Mouse (Mus musculus): Measurements from ENCODE around the gene Tmcc1. TPM values are rescaled to one million over a fixed set of nuclear protein-coding genes. Genes with fewer than 3 reads are reported as not detected.

The Tmcc1 gene
- polyA plus RNA-seq, 1 experiment = 17.6 TPM

DNA sequence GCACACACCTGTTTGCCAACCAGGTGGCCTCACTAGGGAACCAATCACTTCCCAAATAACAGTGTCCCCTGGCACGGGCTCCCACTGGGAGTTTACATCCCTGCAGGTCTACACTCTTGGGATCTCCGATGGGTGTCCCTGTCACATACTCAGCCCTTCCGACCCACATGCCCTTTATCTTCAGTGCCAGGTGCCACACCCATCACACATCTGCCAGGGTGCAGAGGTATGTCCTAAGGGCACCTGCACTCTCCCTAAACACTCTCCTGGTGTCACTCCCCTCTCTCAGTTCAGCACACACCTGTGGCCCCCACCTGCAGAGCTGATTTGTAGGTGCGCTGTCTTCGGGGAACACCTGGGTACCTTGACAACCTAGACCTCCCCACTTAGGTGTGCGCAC is 200.3 kb downstream of the Tmcc1 start:
- Histone ChIP-seq H3K4me2 (ENCODE audit: low read depth) (peak overlapping the region; percentile 87), H3K79me2 (ENCODE audit: control insufficient read depth, insufficient read depth) (peaks cover 44% of the 10 kb centered on the region), H3K27me3 (ENCODE audit: control insufficient read depth, insufficient read depth, insufficient read length) (no peaks in the 10 kb centered on the region), H3ac (ENCODE audit: control insufficient read depth, insufficient read length) (peak overlapping the region; percentile 74), H3K36me3 (ENCODE audit: control insufficient read depth, insufficient read depth) (no peaks in the 10 kb centered on the region), H3K4me3 (peak overlapping the region; percentile 50)
- TF ChIP-seq E2F4 (IDR thresholded peaks at IDR 0.05; ENCODE audit: insufficient read depth) = no peak
- TF ChIP-seq REST (IDR thresholded peaks at IDR 0.05; ENCODE audit: insufficient read depth, insufficient read length) = no peak
- TF ChIP-seq POLR2A (IDR thresholded peaks at IDR 0.05; ENCODE audit: insufficient read length, low read depth) = no peak
- TF ChIP-seq TCF3 (IDR thresholded peaks at IDR 0.05; ENCODE audit: insufficient read length, low read depth) = no peak
- TF ChIP-seq USF1 (IDR thresholded peaks at IDR 0.05; ENCODE audit: low read depth) = no peak
- TF ChIP-seq MYOD1 (IDR thresholded peaks at IDR 0.05; ENCODE audit: control insufficient read depth in 1 of 3, insufficient read length in 2 of 3, low read depth in 2 of 3) = no peak
- TF ChIP-seq MYOG (IDR thresholded peaks at IDR 0.05; ENCODE audit: control insufficient read depth in 1 of 3, insufficient read depth in 1 of 3, insufficient read length in 2 of 3, low read depth in 2 of 3) = no peak
- no peak for TF ChIP-seq CEBPB (IDR thresholded peaks at IDR 0.05; ENCODE audit: insufficient read depth, poor library complexity, severe bottlenecking)
- TF ChIP-seq MAX (IDR thresholded peaks at IDR 0.05; ENCODE audit: low read depth) = no peak
- no peak for TF ChIP-seq SRF (IDR thresholded peaks at IDR 0.05; ENCODE audit: control insufficient read depth, insufficient read length, low read depth)
- TF ChIP-seq POLR2AphosphoS2 (IDR thresholded peaks at IDR 0.05; ENCODE audit: insufficient read length, low read depth) = no peak
- no peak for TF ChIP-seq TCF12 (IDR thresholded peaks at IDR 0.05; ENCODE audit: insufficient read depth, poor library complexity, severe bottlenecking)

DNA sequence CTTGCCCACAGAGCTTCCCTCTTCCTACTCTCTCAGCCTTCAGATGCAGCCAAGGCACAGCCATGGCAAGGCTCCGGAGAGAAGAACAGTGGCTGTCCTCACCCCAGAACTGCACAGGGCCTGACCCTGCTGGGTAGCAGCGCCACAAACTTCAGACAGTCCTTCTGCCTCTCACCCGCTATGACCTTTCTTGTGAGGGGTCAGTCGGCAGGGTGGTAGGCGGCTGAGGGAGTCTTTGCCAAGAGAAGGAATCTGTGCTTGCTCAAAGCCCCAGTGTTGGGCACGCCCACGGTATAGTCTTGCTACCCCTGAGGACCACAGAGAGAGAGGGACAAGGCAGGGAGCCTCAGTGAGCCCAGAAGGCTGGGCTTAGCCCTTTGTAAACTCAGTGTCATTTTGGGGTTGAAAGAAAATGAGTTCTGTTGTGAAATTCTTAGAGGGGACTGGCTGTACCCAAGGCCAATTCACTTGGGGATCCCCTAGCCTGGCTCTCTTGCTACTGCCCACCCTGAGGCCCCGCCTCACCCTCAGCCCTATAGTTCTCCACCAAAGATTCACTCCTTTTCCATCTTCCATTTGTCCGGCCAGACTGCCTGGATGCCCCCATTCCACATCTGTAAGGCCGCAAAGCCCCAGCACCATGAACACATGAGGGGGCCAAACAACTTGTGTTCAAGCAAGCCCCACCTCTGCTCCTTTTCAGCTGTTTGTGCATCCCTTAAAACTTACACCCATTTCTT is 201.2 kb downstream of the Tmcc1 start:
- peak overlapping the region; percentile 15 for H3ac ChIP-seq (ENCODE audit: control insufficient read depth, insufficient read length)
- TF ChIP-seq POLR2A (IDR thresholded peaks at IDR 0.05; ENCODE audit: insufficient read length, low read depth) (no peak), POLR2AphosphoS2 (IDR thresholded peaks at IDR 0.05; ENCODE audit: insufficient read length, low read depth) (no peak), USF1 (IDR thresholded peaks at IDR 0.05; ENCODE audit: low read depth) (no peak), TCF12 (IDR thresholded peaks at IDR 0.05; ENCODE audit: insufficient read depth, poor library complexity, severe bottlenecking) (no peak), MYOG (IDR thresholded peaks at IDR 0.05; ENCODE audit: control insufficient read depth in 1 of 3, insufficient read depth in 1 of 3, insufficient read length in 2 of 3, low read depth in 2 of 3) (no peak), CEBPB (IDR thresholded peaks at IDR 0.05; ENCODE audit: insufficient read depth, poor library complexity, severe bottlenecking) (no peak)
- no peaks in the 10 kb centered on the region for H3K36me3 ChIP-seq (ENCODE audit: control insufficient read depth, insufficient read depth)
- H3K4me3 ChIP-seq = peak overlapping the region; percentile 50
- H3K4me2 ChIP-seq (ENCODE audit: low read depth) = peak overlapping the region; percentile 87
- H3K79me2 ChIP-seq (ENCODE audit: control insufficient read depth, insufficient read depth) = peaks cover 49% of the 10 kb centered on the region
- no peaks in the 10 kb centered on the region for H3K27me3 ChIP-seq (ENCODE audit: control insufficient read depth, insufficient read depth, insufficient read length)

DNA sequence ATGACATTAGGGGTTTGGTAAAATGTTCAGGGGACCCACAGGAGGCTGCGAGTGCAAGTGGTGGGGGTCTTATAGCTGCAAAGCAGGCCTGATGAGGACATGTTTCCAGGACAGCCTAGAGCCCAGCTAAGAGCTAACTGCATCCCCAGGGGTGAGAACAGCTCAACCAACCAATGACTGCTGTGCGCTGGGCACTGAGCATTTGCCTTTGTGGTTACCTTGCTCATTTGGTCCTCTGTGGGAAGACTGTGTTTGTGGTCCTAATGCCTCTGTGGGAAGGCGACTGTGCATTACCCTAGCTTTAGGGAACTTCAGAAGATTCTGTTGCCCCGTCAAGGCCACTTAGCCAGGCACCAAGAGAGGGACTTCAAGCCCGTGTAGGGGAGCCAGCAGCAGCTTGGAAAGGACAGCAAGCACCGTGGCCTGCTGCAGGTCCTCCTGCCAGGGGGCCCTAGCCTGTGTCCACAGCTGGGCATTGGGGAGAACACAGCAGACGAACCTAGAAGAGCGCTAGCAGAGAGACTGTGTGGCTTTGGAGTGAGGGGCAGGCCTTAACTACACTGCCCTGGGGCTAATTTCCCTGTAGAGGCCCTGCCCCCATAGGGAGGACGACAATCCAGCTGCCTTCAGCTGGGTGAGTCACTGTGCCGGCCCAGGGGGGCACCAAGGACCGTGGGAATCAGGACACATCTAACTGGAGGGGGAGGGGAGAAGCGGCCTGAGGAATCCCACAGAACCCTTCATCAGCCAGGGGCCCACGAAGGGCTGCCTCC is 202.0 kb downstream of the Tmcc1 start:
- TF ChIP-seq REST (IDR thresholded peaks at IDR 0.05; ENCODE audit: insufficient read depth, insufficient read length) = no peak
- peak in 1 of 3 experiments; percentile 10 for TF ChIP-seq MYOG (IDR thresholded peaks at IDR 0.05; ENCODE audit: control insufficient read depth in 1 of 3, insufficient read depth in 1 of 3, insufficient read length in 2 of 3, low read depth in 2 of 3)
- no peak for TF ChIP-seq MAX (IDR thresholded peaks at IDR 0.05; ENCODE audit: low read depth)
- peak in 1 of 3 experiments; percentile 41 for TF ChIP-seq MYOD1 (IDR thresholded peaks at IDR 0.05; ENCODE audit: control insufficient read depth in 1 of 3, insufficient read length in 2 of 3, low read depth in 2 of 3)
- no peak for TF ChIP-seq CEBPB (IDR thresholded peaks at IDR 0.05; ENCODE audit: insufficient read depth, poor library complexity, severe bottlenecking)
- Histone ChIP-seq H3ac (ENCODE audit: control insufficient read depth, insufficient read length) (peak overlapping the region; percentile 15), H3K27me3 (ENCODE audit: control insufficient read depth, insufficient read depth, insufficient read length) (no peaks in the 10 kb centered on the region), H3K36me3 (ENCODE audit: control insufficient read depth, insufficient read depth) (no peaks in the 10 kb centered on the region), H3K4me3 (peak overlapping the region; percentile 50), H3K4me2 (ENCODE audit: low read depth) (peak overlapping the region; percentile 87), H3K79me2 (ENCODE audit: control insufficient read depth, insufficient read depth) (peaks cover 49% of the 10 kb centered on the region)

DNA sequence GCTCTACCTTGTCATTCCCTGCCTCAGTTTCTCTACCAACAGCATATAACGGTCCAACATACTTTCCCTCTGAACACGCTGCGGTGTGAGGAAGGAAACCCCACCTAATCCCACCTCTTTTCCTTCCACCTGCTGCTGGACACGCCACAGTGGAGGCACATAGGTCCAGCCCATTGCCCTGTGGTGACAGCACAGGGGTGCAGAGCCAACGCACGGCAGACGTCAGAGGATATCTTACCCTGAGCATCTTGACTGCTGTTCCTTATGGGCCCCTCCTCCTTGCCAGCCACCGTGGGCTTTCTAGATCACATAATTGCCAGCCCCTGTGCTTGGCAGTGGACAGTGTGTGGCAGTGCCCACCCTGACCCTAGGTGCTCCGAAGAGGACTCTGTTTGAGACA is 202.8 kb downstream of the Tmcc1 start:
- Histone ChIP-seq H3K79me2 (ENCODE audit: control insufficient read depth, insufficient read depth) (peaks cover 49% of the 10 kb centered on the region), H3K4me2 (ENCODE audit: low read depth) (peak overlapping the region; percentile 87), H3K27me3 (ENCODE audit: control insufficient read depth, insufficient read depth, insufficient read length) (no peaks in the 10 kb centered on the region), H3K4me3 (peak overlapping the region; percentile 50), H3ac (ENCODE audit: control insufficient read depth, insufficient read length) (no peak overlapping the region), H3K36me3 (ENCODE audit: control insufficient read depth, insufficient read depth) (no peaks in the 10 kb centered on the region)
- no peak for TF ChIP-seq MYOD1 (IDR thresholded peaks at IDR 0.05; ENCODE audit: control insufficient read depth in 1 of 3, insufficient read length in 2 of 3, low read depth in 2 of 3)
- no peak for TF ChIP-seq TCF12 (IDR thresholded peaks at IDR 0.05; ENCODE audit: insufficient read depth, poor library complexity, severe bottlenecking)

DNA sequence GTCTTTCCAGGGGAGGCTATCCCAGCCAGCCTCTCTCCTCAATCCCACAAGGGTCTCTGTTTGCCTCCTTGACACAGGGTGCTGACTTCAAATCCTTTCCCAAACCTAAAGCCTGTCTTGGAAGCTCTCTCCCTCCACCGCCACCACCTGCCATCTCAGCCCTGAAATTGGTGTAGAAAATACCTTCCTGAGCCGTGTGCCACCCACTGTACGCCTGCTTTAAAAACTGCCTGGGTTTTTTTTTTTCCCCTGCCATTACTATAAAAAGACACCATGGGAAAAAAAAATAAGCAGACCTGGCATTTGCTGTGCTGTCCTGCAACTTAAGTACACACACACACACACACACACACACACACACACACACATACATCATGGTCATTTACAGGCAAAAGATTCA is 203.2 kb downstream of the Tmcc1 start:
- H3K4me3 ChIP-seq = no peak overlapping the region
- TF ChIP-seq POLR2A (IDR thresholded peaks at IDR 0.05; ENCODE audit: insufficient read length, low read depth) (no peak), POLR2AphosphoS2 (IDR thresholded peaks at IDR 0.05; ENCODE audit: insufficient read length, low read depth) (no peak), REST (IDR thresholded peaks at IDR 0.05; ENCODE audit: insufficient read depth, insufficient read length) (no peak), TCF12 (IDR thresholded peaks at IDR 0.05; ENCODE audit: insufficient read depth, poor library complexity, severe bottlenecking) (no peak), USF1 (IDR thresholded peaks at IDR 0.05; ENCODE audit: low read depth) (no peak)
- H3K36me3 ChIP-seq (ENCODE audit: control insufficient read depth, insufficient read depth) = no peaks in the 10 kb centered on the region
- H3K79me2 ChIP-seq (ENCODE audit: control insufficient read depth, insufficient read depth) = peaks cover 49% of the 10 kb centered on the region
- peak overlapping the region; percentile 87 for H3K4me2 ChIP-seq (ENCODE audit: low read depth)
- no peak overlapping the region for H3ac ChIP-seq (ENCODE audit: control insufficient read depth, insufficient read length)
- no peaks in the 10 kb centered on the region for H3K27me3 ChIP-seq (ENCODE audit: control insufficient read depth, insufficient read depth, insufficient read length)
